9 mouse cellular contexts compared by ENCODE assay signal in the genomic region with DNA sequence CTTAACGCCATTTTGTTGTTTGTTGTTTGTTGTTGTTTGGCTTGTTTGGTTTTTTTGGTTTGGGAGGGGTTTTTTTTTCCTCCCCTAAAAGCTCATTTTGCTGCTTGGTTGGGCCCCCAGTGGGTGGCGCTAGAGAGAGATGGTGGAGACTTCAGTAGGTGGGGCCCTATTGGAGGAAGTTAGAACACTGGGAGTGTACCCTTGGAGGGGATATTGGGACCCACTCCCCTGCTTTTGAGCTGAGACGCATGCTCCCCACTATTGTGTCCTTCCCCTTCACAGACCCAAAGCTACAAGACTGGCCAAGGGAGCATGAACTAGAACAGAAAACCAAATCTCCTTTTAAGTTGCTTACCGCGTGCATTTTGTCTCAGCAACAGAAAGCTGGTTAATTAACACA. TPM values are rescaled to one million over a fixed set of nuclear protein-coding genes. Genes with fewer than 3 reads are reported as not detected.
A peak's percentile ranks its signal among the peaks of the same experiment; 100 is the strongest.
DNase-seq lines count a peak whose midpoint lies in the region; ATAC-seq and TF ChIP-seq lines count a peak whose summit lies in the region.
"Had no signal": no experiment of that assay in that cellular context is flagged by ENCODE, and none has a peak within 500 bp of the region (broad histone marks: within the 10 kb centered on the region; RNA-seq: fewer than 3 reads in every experiment).

No protein-coding gene starts in this region.

- no peak for ATAC-seq in hindbrain, embryonic 11.5 days (ENCODE audit: low FRiP score)
- ATAC-seq in hindbrain, embryonic 13.5 days (ENCODE audit: low FRiP score) = no peak
- ATAC-seq in intestine, embryonic 15.5 days = no peak

- 0 out of 2 replicates have a peak, but pooled peaks cover 3% of the 10 kb centered on the region for H3K4me1 ChIP-seq in hindbrain, embryonic 11.5 days (replicated peaks; ENCODE audit: control insufficient read depth, insufficient read depth, low read length)
- H3K4me1 ChIP-seq in hindbrain, embryonic 13.5 days (replicated peaks) = peaks cover 31% of the 10 kb centered on the region
- H3K4me1 ChIP-seq in intestine, embryonic 15.5 days (replicated peaks) = 0 out of 2 replicates have a peak, but pooled peaks cover 7% of the 10 kb centered on the region

- peak; percentile 60 for DNase-seq in hindbrain, embryonic 11.5 days (ENCODE audit: low spot score)
- DNase-seq in A20 (ENCODE audit: low read depth, low spot score) = peak; percentile 57
- DNase-seq in NIH3T3 (ENCODE audit: low read depth) = peak; percentile 34
- peak; percentile 59 to 84 for DNase-seq in cerebellum, postnatal 14 days
- DNase-seq in left cerebral cortex, adult 2 months (ENCODE audit: extremely low spot score in 1 of 2, low spot score in 2 of 2) = peak; percentile 61 to 64
- peak; percentile 53 to 67 for DNase-seq in right cerebral cortex, adult 2 months (ENCODE audit: low spot score in 2 of 2)

- no peak overlapping the region for H3K4me2 ChIP-seq in hindbrain, embryonic 11.5 days (replicated peaks; ENCODE audit: low read depth, low read length)
- H3K4me2 ChIP-seq in hindbrain, embryonic 13.5 days = no peak overlapping the region
- no peak overlapping the region for H3K4me2 ChIP-seq in intestine, embryonic 15.5 days (replicated peaks)

- H3K4me3 ChIP-seq in hindbrain, embryonic 11.5 days (ENCODE audit: low read depth, low read length) = no peak overlapping the region
- H3K4me3 ChIP-seq in hindbrain, embryonic 13.5 days = no peak overlapping the region
- H3K4me3 ChIP-seq in left cerebral cortex, adult 2 months = no peak overlapping the region
- H3K4me3 ChIP-seq in intestine, embryonic 15.5 days (replicated peaks) = no peak overlapping the region

- no peak overlapping the region for H3K9ac ChIP-seq in hindbrain, embryonic 11.5 days (ENCODE audit: low read depth, low read length)
- H3K9ac ChIP-seq in hindbrain, embryonic 13.5 days = no peak overlapping the region
- H3K9ac ChIP-seq in intestine, embryonic 15.5 days = no peak overlapping the region
- H3K9ac ChIP-seq: embryonic facial prominence, embryonic 12.5 days had no signal

- H3K27ac ChIP-seq in hindbrain, embryonic 11.5 days (ENCODE audit: low read depth, low read length) = no peak overlapping the region
- no peak overlapping the region for H3K27ac ChIP-seq in hindbrain, embryonic 13.5 days
- H3K27ac ChIP-seq in left cerebral cortex, adult 2 months = no peak overlapping the region
- H3K27ac ChIP-seq in intestine, embryonic 15.5 days = no peak overlapping the region
- H3K27ac ChIP-seq: embryonic facial prominence, embryonic 12.5 days had no signal

- H3K36me3 ChIP-seq in hindbrain, embryonic 11.5 days (ENCODE audit: control insufficient read depth, insufficient read depth, low read length) = no peaks in the 10 kb centered on the region
- H3K36me3 ChIP-seq in hindbrain, embryonic 13.5 days = no peaks in the 10 kb centered on the region
- H3K36me3 ChIP-seq in intestine, embryonic 15.5 days = no peaks in the 10 kb centered on the region
- H3K36me3 ChIP-seq: embryonic facial prominence, embryonic 12.5 days had no signal

- peaks cover 21% of the 10 kb centered on the region; the same call in 1 of the 2 replicates for H3K27me3 ChIP-seq in hindbrain, embryonic 11.5 days (ENCODE audit: control insufficient read depth, insufficient read depth, low read length)
- H3K27me3 ChIP-seq in hindbrain, embryonic 13.5 days = peaks cover 45% of the 10 kb centered on the region
- peaks cover 14% of the 10 kb centered on the region for H3K27me3 ChIP-seq in intestine, embryonic 15.5 days (replicated peaks)

- intact Hi-C loops in left cerebral cortex, adult 2 months (cut with DNase I) = loop anchor here (2.0 to 5.0 kb wide), 3 partner anchors 57 to 171 kb away; a partner anchor contains a TSS

- 49% methylated on average over 5 of the region's 5 CpGs for WGBS in hindbrain, embryonic 11.5 days
- 57% methylated on average over 5 of the region's 5 CpGs for WGBS in hindbrain, embryonic 13.5 days
- WGBS in intestine, embryonic 15.5 days = 52% methylated on average over 5 of the region's 5 CpGs

- no peaks in the 10 kb centered on the region for H3K9me3 ChIP-seq in hindbrain, embryonic 11.5 days (ENCODE audit: control insufficient read depth, low read length)
- H3K9me3 ChIP-seq in hindbrain, embryonic 13.5 days = no peaks in the 10 kb centered on the region
- no peaks in the 10 kb centered on the region for H3K9me3 ChIP-seq in intestine, embryonic 15.5 days
- H3K9me3 ChIP-seq: embryonic facial prominence, embryonic 12.5 days had no signal

- peak; percentile 78 for TF ChIP-seq CTCF in left cerebral cortex, adult 2 months (IDR thresholded peaks at IDR 0.05)

RNA-seq across cellular contexts. Expression of a gene that starts 1.1 kb away (rescaled TPM):
- polyA plus RNA-seq in hindbrain, embryonic 11.5 days (2014; fragmentation: Nextera tagmentation; extraction: Ambion mirVana) = 2.2 and 2.5 TPM in 2 replicates
- polyA plus RNA-seq in hindbrain, embryonic 13.5 days (2015; fragmentation: Nextera tagmentation; extraction: Ambion mirVana) = 9.5 and 9.6 TPM in 2 replicates
- total RNA-seq in left cerebral cortex, adult 2 months (2021) = 10 to 100 TPM; 11.7 to 13.1 TPM
- polyA plus RNA-seq in intestine, embryonic 15.5 days (2015; fragmentation: Nextera tagmentation; extraction: Ambion mirVana) = 6.3 and 6.5 TPM in 2 replicates
